Mouse (Mus musculus) spleen, postnatal 36 days (tissue): ENCODE results near the gene Gtf2e1.

ENCODE experiments used
- DNase-seq, 2 experiments: peaks; one replicate each; pipeline ENCODE4 v3.0.0; 2022; ENCODE audit warnings: low spot score in 2 of 2, mixed read lengths in 1 of 2

The Gtf2e1 gene

DNA sequence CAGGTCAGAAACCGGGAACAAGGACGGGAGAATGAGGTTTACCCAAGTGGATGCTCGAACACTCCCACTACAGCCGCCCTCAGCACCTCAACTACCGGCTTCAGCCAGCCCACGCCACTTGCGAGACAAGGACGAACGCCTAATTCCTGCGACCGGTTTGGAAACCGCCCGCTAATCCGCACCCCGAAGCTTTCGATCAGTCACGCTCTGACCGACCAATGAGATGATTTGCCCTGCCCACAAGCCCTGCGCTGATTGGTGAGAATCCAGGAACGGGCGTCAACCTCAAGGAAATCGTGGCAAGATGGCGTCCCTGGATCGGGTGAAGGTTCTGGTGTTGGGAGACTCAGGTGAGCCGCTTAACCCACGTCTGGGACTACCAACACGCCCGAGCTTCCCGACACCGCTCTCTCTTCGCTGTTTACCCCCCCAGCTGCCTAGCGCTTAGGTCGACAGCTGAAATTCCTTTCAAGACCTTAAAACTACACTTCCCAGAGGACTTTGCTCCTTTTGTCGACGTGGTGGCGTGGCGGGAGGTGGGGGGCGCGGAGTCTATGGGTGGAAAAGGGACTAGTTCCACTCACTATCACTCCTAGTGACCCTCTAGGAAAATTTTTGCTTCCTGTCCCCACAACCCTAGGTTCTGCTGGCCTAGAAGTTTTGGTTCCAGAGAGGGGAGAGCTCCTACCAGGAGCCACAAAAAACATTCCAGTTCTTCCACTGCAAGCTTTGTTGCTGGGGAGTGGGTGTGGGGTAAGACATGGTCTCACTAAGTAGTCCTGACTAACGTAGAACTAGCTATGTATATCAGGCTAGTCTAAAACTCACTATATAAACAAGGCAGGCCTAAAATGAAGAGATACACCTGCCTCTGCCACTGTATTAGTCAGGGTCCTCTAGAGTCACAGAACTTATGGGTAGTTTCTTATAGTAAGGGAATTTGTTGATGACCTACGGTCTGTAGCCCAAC, at the start of gene Gtf2e1, which contains the start of gene Rabl3:
TSS of gene Gtf2e1 (minus strand) at position 179 of the 970 bp plus-strand sequence.
TSS of gene Rabl3 (plus strand) at position 275 of the 970 bp plus-strand sequence.
- peak; percentile 96 to 98 for DNase-seq

DNA sequence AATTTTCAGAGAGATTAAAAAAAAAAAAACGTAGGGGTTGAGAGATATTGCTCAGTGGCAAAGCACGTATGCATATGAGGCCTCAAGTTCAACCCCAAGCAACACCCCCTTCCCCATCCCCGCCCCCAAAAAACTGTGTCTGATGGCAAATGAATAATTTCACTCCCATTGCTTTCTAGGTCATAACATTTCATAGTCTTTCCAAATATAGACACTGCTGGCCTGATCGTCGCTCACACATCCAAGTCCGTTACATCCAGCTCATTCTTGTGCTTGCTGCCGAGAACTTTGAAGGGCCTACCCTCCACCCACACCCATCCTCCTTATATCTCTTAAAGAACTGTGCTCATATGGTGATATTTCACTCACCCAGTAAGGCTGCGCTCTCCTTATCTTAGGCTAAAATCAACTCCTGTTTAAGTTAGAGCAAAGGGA, 45.6 kb upstream of the Gtf2e1 start:
- DNase-seq: no peak

DNA sequence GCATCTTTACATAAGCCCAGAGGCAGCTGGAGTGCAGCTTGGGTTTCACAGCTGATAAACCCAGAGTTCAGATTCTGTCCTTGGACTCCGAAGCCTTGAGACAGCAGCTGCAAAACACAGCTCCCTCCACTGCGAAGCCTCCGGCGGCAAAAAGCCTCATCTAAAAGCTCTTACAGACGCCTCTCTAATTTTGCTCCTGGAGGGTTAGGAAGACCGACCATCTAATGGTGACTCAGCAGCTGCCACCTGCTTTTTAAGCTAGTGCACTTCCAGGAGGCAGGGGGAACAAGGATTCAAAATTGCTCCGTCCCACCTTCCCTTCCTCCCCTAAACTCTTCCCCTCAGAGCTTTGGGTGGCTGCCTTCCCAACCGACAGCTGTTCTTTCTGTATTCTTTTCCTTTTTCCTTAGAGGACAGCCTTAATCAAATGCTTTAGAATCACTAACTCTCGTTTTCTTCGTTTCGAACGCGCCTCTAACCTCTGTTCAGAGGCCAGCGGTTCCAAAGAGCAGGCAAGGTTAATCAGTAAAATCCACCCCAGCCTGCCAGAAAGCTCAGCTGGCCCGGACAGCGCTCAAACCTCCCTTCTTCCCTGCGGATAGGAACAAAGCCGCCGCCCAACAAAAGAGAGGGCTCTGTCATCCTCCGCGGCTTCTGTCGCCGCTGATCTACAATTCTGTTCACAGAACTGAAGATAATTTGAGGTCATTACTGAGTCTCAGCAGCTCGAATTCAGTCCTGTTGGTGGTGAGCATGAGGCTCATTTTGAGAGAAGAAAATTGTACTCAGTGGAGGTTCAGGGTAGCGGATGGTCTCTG, 44.8 kb upstream of the Gtf2e1 start:
- DNase-seq: no peak

DNA sequence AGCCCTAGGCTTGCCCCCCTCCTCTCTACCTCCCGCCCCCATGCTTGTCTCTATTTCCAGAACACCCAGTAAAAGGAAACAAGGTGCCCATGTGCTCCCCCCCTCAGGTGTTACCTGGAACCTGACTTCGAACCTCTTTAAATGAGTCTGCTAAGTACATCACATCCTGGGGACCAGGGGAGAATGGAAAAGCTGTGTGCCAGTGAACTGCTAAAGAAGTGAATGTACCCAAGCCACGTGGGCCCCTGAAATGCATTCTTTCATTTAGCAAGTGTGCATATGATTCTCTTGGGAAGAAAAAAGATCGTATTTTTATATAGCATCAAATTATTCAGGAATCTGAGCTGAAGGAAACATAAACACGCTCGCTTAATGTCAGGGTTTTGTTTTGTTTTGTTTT, 44.2 kb upstream of the Gtf2e1 start:
- no peak for DNase-seq

DNA sequence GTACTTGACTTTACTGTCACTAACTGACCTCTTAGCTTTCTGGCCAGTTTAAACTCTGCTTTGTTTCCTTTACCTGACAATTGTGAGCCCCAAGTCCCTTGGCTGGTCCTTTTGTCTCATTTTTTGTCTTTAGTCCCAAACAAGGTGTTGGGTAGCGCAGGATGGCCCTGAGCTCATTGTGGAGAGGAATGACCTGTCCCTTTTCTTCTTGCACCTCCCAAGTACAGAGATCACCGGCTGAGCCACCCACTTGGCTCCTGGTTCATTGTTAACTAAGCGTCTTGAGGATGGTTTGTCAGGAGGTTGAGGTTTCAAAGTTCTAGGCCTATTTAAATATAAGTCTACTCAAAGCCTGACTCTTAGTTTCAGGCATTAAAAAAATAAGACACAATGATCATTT, 43.7 kb upstream of the Gtf2e1 start:
- no peak for DNase-seq

DNA sequence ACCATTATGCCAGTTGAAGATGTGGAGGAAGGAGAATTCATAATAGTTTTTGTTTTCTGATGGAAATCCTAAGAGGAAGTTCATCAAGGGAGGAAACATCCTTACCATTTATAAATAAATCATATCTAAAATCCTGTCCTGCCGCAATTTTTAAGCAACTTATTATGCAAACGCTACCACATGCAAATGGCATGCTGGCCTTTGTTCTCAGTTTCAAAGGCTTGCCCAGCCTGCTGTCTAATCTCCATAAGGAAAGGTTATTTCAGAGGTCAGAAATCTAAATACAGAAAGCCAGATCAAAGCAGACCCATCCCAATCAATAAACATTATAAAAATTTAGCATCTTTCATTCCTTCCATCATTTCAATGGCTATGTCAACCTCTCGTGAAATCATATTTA, 42.3 kb upstream of the Gtf2e1 start:
- no peak for DNase-seq

DNA sequence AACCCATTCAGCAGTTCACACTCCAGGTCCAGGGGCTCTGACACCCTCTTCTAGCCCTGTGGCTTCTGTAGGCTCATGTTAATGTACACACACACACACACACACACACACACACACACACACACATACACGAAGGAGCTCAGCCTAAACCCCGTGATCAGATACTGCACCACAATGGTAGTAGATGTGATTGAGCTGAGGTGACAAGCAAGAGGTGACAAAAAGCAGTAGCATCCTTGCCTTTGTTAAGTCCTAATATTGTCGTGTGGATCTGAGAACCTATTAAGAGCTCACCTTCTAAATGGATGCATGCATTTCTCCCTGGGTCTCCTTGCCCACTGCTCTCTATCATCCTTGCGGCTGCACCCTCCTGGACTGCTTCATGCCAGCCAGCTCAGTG, 41.1 kb upstream of the Gtf2e1 start:
- no peak for DNase-seq

DNA sequence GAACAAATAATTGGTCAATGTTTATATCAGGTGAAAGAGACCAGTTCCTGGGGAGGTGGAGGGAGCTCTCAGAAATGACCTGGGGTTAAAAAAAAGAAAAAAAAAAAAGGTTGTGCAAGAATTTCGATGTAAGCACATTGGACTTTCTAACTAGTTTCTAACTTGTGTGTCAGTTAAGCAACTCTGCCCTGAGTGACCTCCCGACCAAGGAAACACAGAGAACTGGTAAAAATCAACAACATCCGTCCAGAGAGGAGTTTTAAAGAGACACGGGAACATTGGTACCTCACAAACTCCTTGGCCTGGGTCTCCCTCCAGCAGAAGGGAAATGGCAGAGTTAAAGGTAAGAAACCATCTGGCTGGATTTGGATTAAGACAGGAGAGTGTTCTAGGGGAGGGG, 40.4 kb upstream of the Gtf2e1 start, which contains the start of gene Hgd:
TSS of gene Hgd (plus strand) at position 160 of the 400 bp plus-strand sequence.
- no peak for DNase-seq

DNA sequence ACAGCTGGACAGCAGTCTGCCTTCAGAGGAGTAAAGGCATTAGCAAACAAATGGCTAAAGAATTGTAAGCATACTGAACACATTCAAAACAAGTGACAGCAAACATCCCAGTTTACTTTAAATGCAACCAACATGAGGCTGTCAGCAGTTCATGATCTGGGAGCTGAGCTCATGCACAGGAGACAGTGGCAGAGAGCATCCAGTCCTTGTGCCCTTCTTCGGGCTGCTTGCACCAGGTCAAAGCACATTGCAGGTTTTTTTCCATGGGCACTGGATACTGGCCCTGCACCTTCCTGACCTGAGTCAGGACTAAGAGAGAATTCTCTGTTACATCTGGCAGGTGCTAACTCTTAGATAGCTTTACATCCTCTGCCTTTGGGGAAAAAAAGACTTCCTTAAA, 40.0 kb upstream of the Gtf2e1 start:
- DNase-seq: no peak

DNA sequence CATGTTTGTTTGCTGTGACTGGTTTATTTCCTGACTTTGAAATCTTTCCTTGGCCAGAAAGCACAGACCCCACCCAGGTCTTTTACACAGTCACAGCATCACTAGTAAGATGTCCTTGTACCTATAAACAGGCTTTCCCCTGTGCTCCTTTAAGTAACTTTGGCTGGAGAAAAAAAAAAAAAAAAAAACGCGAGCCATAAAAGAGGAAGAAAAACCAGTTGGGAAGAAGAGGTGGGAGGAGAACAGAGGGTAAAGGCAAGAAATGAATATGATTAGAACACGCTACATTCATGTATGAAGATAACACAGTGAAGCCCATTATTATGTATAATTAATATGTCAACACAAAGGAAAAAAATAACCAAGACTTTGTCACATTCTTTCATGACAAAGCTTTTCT, 35.7 kb upstream of the Gtf2e1 start:
- no peak for DNase-seq

DNA sequence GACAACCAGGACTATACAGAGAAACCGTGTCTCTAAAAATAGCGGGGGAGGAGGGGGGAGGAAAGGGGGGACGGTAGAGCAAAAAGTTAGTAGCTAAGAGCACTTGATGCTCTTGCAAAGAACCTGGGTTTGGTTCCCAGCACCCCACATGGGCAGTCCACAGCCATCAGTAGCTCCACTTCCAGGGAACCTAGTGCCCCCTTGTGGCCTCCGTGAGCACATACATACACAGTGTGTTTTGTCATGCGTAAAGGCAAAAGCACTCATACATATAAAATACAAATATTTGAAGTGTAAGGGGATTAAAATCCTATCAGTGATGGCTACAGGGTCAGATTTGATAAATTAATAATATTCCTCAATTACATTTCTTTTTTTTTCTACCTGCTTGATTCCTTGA, 33.5 kb upstream of the Gtf2e1 start:
- no peak for DNase-seq

DNA sequence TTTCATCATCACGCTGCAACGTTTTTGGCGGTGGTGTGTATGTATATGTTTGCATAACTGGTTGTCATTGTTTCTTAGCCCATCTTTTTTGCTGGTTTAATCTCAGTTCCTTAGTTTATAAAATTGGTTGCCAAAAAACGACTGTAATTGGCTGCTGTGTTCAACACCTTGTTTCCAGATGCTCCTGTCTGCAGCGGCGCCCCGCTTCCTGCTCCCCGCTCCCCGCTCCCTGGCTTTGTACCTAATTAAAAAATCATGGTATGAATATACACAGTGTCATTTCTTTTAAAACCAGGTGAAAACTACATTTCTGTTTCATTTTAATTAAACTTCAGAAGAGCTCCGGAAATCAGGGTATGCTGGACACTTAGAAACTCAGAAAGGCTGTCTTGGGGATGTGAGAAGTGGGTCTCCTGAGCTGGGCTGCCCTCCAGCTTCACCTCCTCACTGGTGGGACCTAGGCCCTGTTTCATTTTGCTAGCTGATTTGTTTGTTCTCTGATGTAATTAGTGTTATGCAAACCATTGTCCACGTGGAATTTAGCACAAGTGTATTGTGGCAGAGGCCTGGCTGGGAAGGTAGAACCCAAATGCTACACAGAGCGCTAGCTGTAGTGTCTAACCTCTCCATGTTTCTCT, 32.6 kb upstream of the Gtf2e1 start:
- DNase-seq: no peak

DNA sequence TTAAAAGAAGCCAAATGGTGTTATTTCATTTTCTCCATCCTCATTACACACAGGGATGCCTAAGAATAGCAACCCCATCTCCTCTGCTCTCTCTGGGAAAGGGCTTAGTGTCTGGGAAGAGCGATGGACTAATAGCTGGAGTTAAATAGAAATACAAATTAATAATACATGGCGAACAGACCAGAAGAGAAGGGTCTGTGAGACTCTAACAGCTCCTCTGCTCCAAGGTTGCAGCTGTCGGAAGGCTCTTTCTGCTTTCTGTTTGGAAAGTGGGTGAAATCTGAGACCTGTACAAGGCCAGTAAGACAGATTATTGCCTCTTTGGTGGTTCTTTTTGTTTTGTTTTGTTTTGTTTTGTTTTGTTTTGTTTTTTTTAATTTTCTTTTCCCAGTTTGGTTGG, 32.0 kb upstream of the Gtf2e1 start:
- DNase-seq: no peak

DNA sequence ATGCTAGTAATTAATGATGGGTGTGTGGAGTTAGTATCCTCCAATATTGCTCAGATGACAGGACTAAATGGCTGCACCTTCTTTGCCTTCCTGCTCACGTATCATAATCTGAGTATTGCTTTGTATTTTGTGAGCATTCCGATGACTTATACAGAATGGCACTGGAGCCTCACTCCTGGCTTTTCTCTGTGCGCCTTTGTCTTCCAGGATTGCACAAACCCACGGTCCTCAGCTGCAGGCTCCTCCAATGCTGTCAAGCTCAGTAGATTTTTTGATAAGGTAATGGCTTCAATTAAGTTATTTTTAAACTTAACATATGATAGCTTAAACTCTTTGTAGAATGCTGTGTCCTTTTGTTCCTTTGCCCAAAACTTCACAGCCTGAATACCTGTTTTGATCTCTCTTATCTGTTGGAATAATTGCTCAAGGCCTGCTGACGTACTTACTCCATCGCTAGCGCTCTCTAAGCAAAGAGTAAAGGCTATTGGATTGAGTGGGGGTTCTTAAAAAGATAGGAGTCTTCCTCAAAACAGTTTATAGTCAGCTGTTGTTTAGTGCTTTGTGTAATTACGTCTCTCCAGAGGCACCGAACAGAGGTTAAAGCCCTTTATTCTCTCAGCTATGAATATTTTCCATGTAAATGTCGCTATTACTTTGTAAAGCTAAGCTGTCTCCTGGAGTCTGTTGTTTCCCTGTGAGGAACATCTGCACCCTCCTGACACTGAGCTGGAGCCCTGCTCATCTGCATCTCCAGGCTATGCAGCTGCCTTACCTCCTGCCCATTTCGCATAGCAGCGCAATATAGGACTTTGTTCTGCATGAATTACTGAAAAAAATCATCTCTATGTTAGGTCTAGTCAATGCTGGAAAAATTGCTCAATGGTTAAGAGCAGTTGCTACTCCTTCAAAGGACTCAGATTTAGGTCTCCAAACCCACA, 27.8 kb upstream of the Gtf2e1 start:
- no peak for DNase-seq

DNA sequence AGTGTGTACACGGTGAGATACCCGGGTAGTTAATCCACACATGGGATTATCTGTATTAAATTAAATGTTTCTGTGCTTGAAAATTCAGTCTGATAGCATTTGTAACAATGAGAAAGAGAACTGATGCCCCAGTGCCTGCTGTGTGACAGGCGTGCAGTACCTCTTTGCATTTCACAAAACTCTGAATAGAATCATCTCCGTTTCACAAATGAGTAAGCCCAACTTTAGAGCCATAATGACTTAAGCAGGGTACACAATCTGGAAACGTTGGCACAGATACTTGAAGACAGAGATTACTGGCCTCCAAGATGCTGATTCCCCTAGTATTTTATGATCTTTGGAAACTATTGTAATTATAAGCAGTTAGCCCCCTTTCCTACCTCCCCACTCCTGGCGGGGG, 26.5 kb upstream of the Gtf2e1 start:
- DNase-seq: no peak

DNA sequence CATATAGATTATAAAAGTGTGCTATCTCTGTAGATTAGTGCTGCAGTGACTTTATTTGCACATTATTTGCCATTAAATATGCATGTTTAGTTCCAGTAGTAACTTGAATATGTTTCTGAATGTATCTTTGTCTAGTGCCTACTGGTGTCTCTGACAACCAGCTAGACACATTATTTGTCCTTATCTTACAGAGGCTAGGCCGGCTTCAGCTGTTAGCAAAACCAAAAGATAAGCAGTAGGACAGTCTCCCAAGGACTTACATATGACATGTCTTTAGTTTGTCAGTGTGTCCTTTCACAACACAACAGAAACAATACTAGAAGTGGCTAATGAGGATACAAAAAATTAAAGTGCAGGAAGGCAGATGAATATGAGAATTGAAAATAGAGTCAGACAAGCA, 25.5 kb upstream of the Gtf2e1 start:
- DNase-seq: no peak

DNA sequence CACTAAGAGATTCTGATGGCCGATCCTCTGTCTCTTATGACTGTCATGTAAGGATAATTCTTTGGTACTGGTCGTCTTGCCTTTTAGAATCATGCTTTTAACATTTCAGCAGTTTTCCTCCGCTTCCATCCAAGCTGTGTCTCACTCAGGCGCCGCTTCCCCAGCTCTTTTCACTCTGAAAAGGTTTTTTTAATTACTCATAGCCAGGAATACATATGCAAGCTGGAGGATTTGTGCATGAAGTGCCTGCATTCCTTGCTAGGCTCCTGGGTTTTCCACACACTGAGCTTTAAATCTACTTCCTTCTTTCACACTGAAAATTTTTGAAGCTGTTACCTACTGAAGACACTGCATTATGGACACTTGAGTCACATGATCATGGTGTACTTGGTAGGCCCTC, 23.4 kb upstream of the Gtf2e1 start:
- DNase-seq: no peak

DNA sequence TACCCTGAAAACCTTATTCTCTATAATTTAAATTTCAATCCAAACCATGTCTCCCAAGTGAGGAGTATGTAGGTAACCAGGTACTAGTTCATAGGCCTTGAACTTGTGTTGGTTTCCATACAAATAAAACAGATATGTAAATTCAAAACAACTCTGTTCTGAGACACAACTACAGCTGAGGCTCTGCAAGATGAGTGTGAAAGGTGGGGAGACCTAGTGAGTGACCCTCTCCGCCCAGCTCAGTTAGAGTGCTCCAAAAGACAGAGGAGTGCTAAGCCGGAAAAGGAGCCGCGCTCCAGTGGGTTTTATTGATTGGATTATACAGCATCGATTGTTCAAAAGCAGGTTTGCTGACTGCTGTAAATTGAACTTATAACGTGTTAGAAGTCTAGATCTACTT, 22.8 kb upstream of the Gtf2e1 start:
- no peak for DNase-seq

DNA sequence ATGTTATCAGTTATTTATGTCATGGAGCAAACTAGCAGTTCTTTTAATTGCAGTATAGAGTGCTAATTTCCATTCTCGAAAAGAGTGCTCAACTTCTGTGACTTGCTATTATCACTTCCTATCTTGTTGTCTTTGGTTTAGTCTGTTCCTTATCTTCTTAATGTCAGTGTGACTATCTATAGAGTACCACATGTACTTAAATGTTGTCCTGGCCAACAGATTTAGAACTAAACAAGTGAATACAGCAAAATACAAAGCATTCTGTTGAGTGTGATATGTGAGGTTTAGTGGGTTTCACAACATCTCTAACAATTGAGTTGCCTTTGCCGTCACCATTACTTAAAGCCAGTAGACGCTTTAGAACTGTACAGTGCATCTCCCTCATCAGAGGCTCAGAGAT, 13.2 kb upstream of the Gtf2e1 start:
- DNase-seq: no peak

DNA sequence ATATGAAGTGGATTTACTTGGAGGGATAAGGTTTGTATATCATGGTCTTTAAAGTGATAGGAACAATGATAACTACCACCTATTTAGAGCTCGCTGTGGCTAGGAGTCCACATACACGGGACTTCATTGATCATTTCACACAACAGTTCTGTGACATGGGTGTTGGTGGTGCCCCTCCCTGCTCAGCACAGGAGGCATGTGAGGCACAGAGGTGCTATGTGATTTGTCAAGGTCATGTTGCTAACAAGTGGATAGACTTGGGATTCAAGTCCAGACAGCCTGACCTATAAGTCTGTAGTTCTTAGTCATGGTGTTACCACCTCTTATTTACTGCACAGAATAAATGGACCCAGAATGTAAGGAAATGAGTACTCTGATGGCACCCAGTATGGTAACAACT, 11.4 kb upstream of the Gtf2e1 start:
- DNase-seq: no peak

DNA sequence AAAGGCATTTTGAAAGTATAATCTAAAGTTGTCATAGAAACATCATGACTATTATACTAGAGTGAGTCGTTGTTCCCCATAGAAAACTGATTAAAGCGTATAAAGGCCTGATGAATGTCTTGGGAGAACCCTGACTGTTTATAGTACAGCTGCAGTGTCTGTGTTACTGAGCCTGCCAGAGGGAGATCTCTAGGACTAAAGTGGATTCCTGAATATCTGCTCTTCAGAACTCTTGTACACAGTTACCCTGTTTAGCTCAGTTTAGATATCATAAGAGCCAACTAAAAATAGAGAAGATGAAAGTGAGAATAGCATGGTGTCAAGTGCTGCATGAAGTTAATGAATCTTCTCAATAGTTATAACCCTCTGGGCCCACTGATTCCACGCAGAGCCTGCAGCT, 10.7 kb upstream of the Gtf2e1 start:
- DNase-seq: no peak
